In the genomic region with DNA sequence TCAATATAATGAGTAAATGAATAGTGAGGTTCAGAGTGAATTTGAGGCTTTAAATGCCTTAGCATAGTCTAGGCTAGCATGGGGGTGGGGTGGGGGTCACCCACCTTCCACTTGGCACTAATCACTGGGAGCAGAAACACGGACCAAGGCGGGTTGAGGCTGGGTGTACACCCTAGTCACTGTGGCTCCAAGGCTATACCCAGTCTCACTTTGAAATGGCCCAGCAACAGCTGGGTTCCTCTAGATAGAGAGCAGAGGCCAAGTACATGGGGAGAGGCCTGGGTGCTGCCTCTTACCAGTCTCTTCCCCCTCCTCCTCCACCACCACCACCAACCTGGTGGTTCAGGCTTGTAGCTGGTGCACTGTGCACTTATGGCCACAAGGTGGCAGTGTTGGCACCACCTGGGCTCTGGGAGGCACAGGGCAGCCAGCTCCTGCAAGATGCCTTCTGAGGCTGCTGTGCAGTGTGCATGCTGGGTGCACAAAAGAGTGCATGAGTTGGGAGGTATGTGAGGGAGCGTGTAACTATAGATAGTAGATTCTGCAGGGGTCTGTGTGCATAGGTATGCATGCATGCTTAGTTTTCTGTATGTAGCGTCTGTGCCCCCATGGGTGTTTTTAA, we compare ENCODE assay signal across 8 mouse cellular contexts.
DNase-seq lines count a peak whose midpoint lies in the region; ATAC-seq and TF ChIP-seq lines count a peak whose summit lies in the region.

No protein-coding gene starts in this region.

- H3K27me3 ChIP-seq in embryonic facial prominence, embryonic 11.5 days (ENCODE audit: control insufficient read depth, insufficient read depth, low read length): no peaks in the 10 kb centered on the region
- no peaks in the 10 kb centered on the region for H3K27me3 ChIP-seq in midbrain, postnatal 0 days (ENCODE audit: insufficient read depth, low read length)

- H3K4me3 ChIP-seq in embryonic facial prominence, embryonic 11.5 days (ENCODE audit: low read depth, low read length): no peak overlapping the region
- no peak overlapping the region for H3K4me3 ChIP-seq in midbrain, postnatal 0 days (ENCODE audit: low read depth, low read length)

- intact Hi-C loops in left cerebral cortex, postnatal 4 days (cut with DNase I): loop anchor here (5.0 to 10.0 kb wide), 3 partner anchors 261 to 664 kb away; no protein-coding TSS in a partner anchor

- peak; percentile 87 for DNase-seq in 3T3-L1 (ENCODE audit: low read depth, low spot score)
- peak; percentile 78 for DNase-seq in adrenal gland, postnatal 25 days
- DNase-seq in embryonic facial prominence, embryonic 11.5 days (ENCODE audit: low spot score): peak; percentile 88
- peak; percentile 58 to 79 for DNase-seq in heart, adult 18-20 months
- peak; percentile 75 for DNase-seq in kidney, adult 18-20 months
- DNase-seq in left cerebral cortex, postnatal 4 days: peak; percentile 82
- DNase-seq in midbrain, postnatal 0 days (ENCODE audit: low spot score): peak; percentile 90
- DNase-seq in spleen, postnatal 14 days (ENCODE audit: low spot score in 2 of 2): peak; percentile 28 to 65

- no peaks in the 10 kb centered on the region for H3K36me3 ChIP-seq in embryonic facial prominence, embryonic 11.5 days (replicated peaks; ENCODE audit: control insufficient read depth, insufficient read depth, low read depth, low read length)
- H3K36me3 ChIP-seq in midbrain, postnatal 0 days (ENCODE audit: insufficient read depth, low read length): no peaks in the 10 kb centered on the region

- H3K9me3 ChIP-seq in embryonic facial prominence, embryonic 11.5 days (replicated peaks; ENCODE audit: control insufficient read depth, low read length): no peaks in the 10 kb centered on the region
- H3K9me3 ChIP-seq in midbrain, postnatal 0 days (ENCODE audit: low read length): no peaks in the 10 kb centered on the region

- H3K4me1 ChIP-seq in embryonic facial prominence, embryonic 11.5 days (ENCODE audit: control insufficient read depth, insufficient read depth, low read length): no peaks in the 10 kb centered on the region
- H3K4me1 ChIP-seq in midbrain, postnatal 0 days (ENCODE audit: insufficient read depth, low read length): no peaks in the 10 kb centered on the region

- H3K9ac ChIP-seq in embryonic facial prominence, embryonic 11.5 days (replicated peaks; ENCODE audit: low read length): no peak overlapping the region
- H3K9ac ChIP-seq in midbrain, postnatal 0 days (replicated peaks; ENCODE audit: low read length, poor library complexity, severe bottlenecking): no peak overlapping the region

- WGBS in embryonic facial prominence, embryonic 11.5 days: 73% methylated on average over 4 of the region's 4 CpGs
- 63% methylated on average over 4 of the region's 4 CpGs for WGBS in midbrain, postnatal 0 days

- H3K27ac ChIP-seq in embryonic facial prominence, embryonic 11.5 days (replicated peaks; ENCODE audit: low read depth, low read length): no peak overlapping the region
- 0 out of 2 replicates have a peak overlapping the region, but pooled peaks have one; percentile 32 for H3K27ac ChIP-seq in midbrain, postnatal 0 days (ENCODE audit: low read depth, low read length)

- TF ChIP-seq CTCF in midbrain, postnatal 0 days (IDR thresholded peaks at IDR 0.05): peak; percentile 100

- H3K4me2 ChIP-seq in embryonic facial prominence, embryonic 11.5 days (ENCODE audit: low read depth, low read length): no peak overlapping the region
- H3K4me2 ChIP-seq in midbrain, postnatal 0 days (ENCODE audit: low read depth, low read length, poor library complexity, severe bottlenecking): no peak overlapping the region

- peak; percentile 71 for ATAC-seq in embryonic facial prominence, embryonic 11.5 days (replicated peaks; ENCODE audit: insufficient number of reproducible peaks, low FRiP score, low TSS enrichment, low read depth)
- peak; percentile 84 for ATAC-seq in midbrain, postnatal 0 days (ENCODE audit: low FRiP score)
